Mouse (Mus musculus) embryonic stem cell, embryonic (primary cell): ENCODE data around the gene Luc7l3.

Experiments
- CTCF ChIA-PET, 4 experiments: fragments of 300-600 bp in 2 of 4; fragments of 350-600 bp in 2 of 4; sonication (Branson Sonifier 250); formaldehyde crosslinking; loops; one replicate each; lab custom pipeline; 2022; ENCODE audit warnings: inconsistent platforms in 2 of 4; lab: Charles Lee
- POLR2A ChIA-PET, 4 experiments: fragments of 300-600 bp in 2 of 4; fragments of 350-600 bp in 2 of 4; sonication (Branson Sonifier 250); formaldehyde crosslinking; loops; one replicate each; lab custom pipeline; 2022; ENCODE audit warnings: antibody characterized with exemption in 4 of 4, inconsistent platforms in 1 of 4; lab: Charles Lee

Luc7l3 gene

DNA sequence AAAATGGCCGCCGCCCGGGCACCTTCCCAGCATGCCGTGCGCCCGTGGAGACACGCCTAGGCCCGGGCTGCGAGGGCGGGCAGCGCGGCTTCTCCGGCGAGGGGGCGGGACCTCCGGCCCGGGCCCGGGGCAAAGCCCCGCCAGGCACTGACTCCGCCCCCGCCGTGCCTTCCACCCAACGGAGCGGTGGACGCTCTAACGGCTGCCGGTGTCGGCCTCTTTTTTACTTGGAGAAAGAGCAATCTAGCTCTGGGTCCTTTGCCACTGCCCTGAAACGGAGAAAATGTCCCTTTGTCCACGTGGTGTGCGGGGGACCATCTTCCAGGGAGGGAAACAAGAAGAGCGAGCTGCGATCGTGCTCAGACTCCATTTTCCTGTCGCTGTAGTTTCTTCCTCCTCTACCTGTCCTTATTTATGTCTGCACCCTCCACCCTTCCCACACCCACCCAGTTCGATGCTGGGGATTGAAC is at the start of gene Luc7l3:
Gene Luc7l3, minus strand, starts transcription at position 58 of the 470 bp plus-strand sequence.
- CTCF ChIA-PET = interaction anchor here in 1 of 4 experiments (0.5 kb wide), 1 partner anchor 206 kb away, joined by 3 read pairs; no protein-coding TSS in a partner anchor
- POLR2A ChIA-PET = interaction anchor here in 3 of 4 experiments (0.6 to 14.0 kb wide), 36 partner anchors 8 to 394 kb away, joined by 3 to 303 read pairs (median 4); partner anchors contain the start of genes Tob1 (in 3 of the 3) and Epn3 (in 1 of the 3)

DNA sequence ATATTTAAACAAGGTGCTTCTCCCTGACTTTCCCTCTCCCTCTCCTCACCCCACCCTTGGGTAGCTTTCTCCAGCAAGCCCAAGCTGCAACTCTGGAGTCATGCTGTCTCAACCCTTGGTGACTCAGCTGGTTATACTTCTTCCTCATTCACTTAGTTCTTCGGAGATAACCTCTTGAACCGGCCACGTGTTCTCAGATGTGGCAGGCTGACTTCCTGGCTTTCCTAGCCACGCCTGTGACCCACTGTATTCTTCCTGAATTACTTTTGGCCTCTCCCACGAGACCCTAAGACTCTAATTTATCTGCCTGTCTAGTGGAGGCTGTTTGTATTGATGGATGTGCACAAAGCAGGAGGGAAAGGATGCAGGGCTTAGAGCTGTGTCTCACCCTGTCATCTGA is 49.0 kb upstream of the Luc7l3 start:
- POLR2A ChIA-PET = interaction anchor here in 3 of 4 experiments (0.6 to 2.3 kb wide), 10 partner anchors 8 to 399 kb away, joined by 3 to 11 read pairs (median 4); partner anchors contain the start of genes Ankrd40 (in 1 of the 3) and Tob1 (in 1 of the 3)
- CTCF ChIA-PET = interaction anchor here (0.5 to 1.2 kb wide), 5 partner anchors 7 to 662 kb away, joined by 3 to 7 read pairs (median 4); partner anchors contain the start of gene Spata20 (in 1 of the 4)

DNA sequence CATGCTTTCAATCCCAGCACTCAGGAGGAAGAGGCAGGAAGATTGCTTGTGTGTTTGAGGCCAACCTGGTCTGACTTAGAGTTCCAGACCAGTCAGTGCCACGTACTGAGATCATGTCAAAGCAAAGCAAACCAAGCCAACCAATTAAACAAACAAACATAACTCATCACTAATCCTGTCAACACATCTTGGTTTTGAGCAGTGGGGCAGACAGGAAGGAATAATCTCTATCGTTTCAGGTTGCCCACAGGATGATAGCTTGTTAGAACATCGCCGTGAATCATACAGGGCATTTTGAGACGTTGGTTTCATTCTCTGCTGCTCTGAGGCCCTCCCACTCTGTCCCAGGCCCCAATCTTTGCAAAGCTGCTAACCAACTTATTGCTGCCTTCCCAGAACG is 48.2 kb upstream of the Luc7l3 start:
- ChIA-PET POLR2A (interaction anchor here in 1 of 4 experiments (0.6 to 1.3 kb wide), 2 partner anchors 76 to 398 kb away, joined by 3 read pairs; no protein-coding TSS in a partner anchor), CTCF (interaction anchor here in 1 of 4 experiments (1.2 kb wide), 1 partner anchor 116 kb away, joined by 4 read pairs; the partner anchor contains the start of gene Spata20)

- ChIA-PET POLR2A (no interaction called here), CTCF (interaction anchor here in 1 of 4 experiments (0.6 kb wide), 2 partner anchors 605 to 622 kb away, joined by 3 to 4 read pairs; no protein-coding TSS in a partner anchor)
These were observed 43.6 kb upstream of the Luc7l3 start for GRCm38 (mm10) chr11:94365340-94365739.

DNA sequence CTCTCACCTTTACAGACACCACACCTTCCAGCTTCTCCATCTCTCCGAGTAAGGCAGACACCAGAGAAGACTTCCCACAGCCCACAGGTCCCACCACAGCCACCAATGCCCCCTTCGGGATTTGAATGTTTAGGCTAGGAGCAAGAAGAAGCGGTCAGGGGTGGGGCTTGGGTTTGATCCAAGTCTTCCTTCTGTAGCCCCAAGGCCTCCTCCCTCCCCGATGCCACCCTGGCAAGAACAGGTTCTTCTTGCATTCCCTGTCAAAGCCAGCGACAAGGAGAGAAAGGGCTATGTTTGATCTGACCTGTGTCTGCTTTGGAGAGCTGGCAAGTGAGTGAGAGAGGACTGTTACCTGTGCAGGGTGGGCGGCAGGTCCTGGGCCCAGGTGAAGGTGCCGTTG is 41.9 kb upstream of the Luc7l3 start:
- ChIA-PET POLR2A (interaction anchor here in 1 of 4 experiments (2.0 kb wide), 1 partner anchor 8 kb away, joined by 11 read pairs; no protein-coding TSS in a partner anchor), CTCF (interaction anchor here in 3 of 4 experiments (0.6 to 0.9 kb wide), 4 partner anchors 7 to 167 kb away, joined by 3 to 10 read pairs (median 3); no protein-coding TSS in a partner anchor)

- ChIA-PET CTCF (no interaction called here), POLR2A (interaction anchor here in 1 of 4 experiments (2.0 kb wide), 1 partner anchor 10 kb away, joined by 11 read pairs; no protein-coding TSS in a partner anchor)
These were observed 40.3 kb upstream of the Luc7l3 start for GRCm38 (mm10) chr11:94362101-94362500.

- POLR2A ChIA-PET = interaction anchor here in 1 of 4 experiments (2.0 kb wide), 1 partner anchor 10 kb away, joined by 11 read pairs; no protein-coding TSS in a partner anchor
These were observed 39.5 kb upstream of the Luc7l3 start for GRCm38 (mm10) chr11:94361166-94361870.

DNA sequence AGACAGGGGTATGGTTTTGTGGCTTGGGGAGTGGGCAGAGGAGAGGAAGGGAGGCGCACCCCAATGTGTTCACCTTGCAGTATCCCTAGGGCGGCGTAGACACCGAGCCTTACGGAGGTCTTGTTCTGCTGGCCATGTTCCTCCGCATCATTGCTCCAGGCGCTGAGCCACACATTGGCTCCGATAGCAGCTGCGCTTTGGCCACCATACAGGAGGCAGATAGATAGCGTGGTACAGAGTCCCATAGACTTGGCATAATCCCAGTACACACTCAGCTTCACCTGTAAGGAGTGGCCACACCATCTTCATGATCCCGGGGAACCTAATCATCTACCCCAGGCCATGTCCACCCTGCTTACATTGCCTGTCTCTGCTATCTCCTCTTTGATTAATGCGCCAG is 37.4 kb upstream of the Luc7l3 start:
- ChIA-PET CTCF (interaction anchor here in 1 of 4 experiments (1.4 kb wide), 1 partner anchor 127 kb away, joined by 3 read pairs; the partner anchor contains the start of gene Spata20), POLR2A (interaction anchor here (0.5 to 1.8 kb wide), 9 partner anchors 8 to 191 kb away, joined by 3 to 7 read pairs (median 4); partner anchors contain the start of gene Ankrd40 (in 1 of the 4))

More at GRCm38 (mm10) chr11:94361166-94361870, 39.5 kb upstream of the Luc7l3 start:
- CTCF ChIA-PET = interaction anchor here in 1 of 4 experiments (0.6 kb wide), 1 partner anchor 49 kb away, joined by 3 read pairs; no protein-coding TSS in a partner anchor

DNA sequence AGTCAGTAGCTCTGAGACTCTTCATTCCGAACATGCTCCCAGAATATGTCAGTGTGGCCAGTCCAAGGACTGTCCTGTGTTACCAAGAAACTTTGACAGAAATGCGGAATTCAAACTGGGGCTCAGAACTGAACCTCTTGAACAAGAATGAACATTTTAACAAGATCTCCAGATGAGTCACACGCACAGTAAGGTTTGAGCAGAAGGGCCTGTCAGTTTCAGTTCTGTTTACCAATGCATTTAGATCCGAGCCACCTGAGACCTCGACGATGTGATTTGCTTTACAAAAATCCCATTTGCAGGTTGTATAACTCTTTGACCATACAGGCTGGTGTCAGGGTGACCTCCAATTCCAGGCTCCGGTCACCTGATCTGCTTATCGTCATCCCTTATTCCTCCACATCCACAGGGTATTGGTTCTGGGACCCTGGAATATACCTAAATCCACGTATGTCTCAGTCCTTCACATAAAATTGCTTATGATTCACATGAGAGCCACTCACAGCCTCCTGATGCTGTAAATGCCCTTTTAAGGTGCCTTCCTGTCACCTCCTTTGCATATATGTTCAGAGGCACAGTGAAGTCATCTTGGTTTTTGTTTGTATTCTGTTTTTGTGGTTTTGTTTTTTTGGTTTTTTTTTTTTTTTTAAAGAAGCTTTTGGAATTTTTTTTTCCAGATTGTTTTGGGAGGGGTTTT is 33.9 kb upstream of the Luc7l3 start:
- CTCF ChIA-PET = interaction anchor here in 2 of 4 experiments (0.5 to 0.6 kb wide), 2 partner anchors 637 to 648 kb away, joined by 5 to 6 read pairs; no protein-coding TSS in a partner anchor
- POLR2A ChIA-PET = no interaction called here

- ChIA-PET CTCF (interaction anchor here in 3 of 4 experiments (0.6 to 3.3 kb wide), 8 partner anchors 10 to 198 kb away, joined by 4 to 17 read pairs (median 8); partner anchors contain the start of genes Spata20 (in 2 of the 3) and Rsad1 (in 1 of the 3)), POLR2A (interaction anchor here in 3 of 4 experiments (0.6 to 3.2 kb wide), 17 partner anchors 8 to 1283 kb away, joined by 3 to 14 read pairs (median 4); partner anchors contain the start of genes Tob1 (in 2 of the 3), Abcc3 (in 1 of the 3) and Luc7l3 (in 1 of the 3))
These were observed 29.3 kb upstream of the Luc7l3 start for GRCm38 (mm10) chr11:94351094-94351493.

DNA sequence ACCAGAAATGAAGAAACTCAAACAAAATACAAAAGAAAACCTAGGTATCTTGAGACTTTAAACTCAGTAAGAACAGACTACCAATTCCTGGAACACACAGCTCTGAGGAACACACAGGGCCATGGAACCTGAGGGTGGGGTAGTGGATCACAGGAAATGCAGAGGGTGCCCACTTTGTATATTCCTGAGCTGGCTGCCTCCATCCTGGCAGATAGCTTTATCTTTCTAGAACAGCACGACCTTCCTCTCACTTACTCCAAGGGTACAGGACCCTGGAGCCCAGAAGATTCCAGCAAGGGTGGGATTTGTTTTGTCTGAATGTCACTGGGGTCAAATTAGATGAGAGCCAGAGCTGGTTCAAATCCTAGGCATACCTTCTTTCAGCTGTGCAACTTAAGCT is 28.5 kb upstream of the Luc7l3 start:
- POLR2A ChIA-PET = interaction anchor here in 2 of 4 experiments (0.7 to 3.2 kb wide), 17 partner anchors 9 to 283 kb away, joined by 3 to 14 read pairs (median 4); partner anchors contain the start of genes Abcc3 (in 2 of the 2), Tob1 (in 2 of the 2), Ankrd40 (in 1 of the 2) and Luc7l3 (in 1 of the 2)
- CTCF ChIA-PET = interaction anchor here in 3 of 4 experiments (0.6 to 3.3 kb wide), 14 partner anchors 9 to 430 kb away, joined by 3 to 17 read pairs (median 4); partner anchors contain the start of genes Spata20 (in 3 of the 3) and Rsad1 (in 1 of the 3)

GRCm38 (mm10) chr11:94349839-94350238 is 28.1 kb upstream of the Luc7l3 start:
- POLR2A ChIA-PET = interaction anchor here in 3 of 4 experiments (0.7 to 3.2 kb wide), 15 partner anchors 9 to 364 kb away, joined by 3 to 14 read pairs (median 4); partner anchors contain the start of genes Abcc3 (in 2 of the 3), Ankrd40 (in 1 of the 3), Luc7l3 (in 1 of the 3) and Spata20 (in 1 of the 3)
- CTCF ChIA-PET = interaction anchor here in 3 of 4 experiments (0.6 to 3.3 kb wide), 17 partner anchors 9 to 431 kb away, joined by 3 to 17 read pairs (median 5); partner anchors contain the start of genes Spata20 (in 3 of the 3) and Rsad1 (in 1 of the 3)

DNA sequence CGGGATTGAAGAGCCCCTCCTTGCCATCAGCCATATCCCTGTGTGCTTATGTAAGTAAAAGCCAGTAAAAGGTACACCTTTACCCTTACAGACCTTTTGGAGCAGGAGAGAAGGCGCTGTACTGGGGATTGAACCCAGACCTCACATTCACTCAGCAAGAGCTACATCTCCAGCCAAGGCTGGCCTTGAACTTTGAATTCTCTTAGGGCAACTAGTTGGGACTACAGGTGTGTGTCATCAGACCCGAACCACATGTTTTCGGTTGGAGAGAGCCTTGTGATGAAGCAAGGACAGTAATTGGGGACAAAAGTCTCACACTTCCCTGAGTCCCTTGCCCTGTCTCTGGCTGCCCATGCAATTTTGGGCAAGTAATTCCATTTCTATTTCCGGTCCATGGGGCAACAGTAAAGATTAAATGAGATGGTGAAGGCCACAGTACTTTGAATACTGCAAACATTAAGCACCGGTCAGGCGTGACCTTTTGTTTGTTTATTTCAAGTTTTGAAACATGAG is 25.3 kb upstream of the Luc7l3 start:
- CTCF ChIA-PET = interaction anchor here in 1 of 4 experiments (0.6 kb wide), 1 partner anchor 17 kb away, joined by 3 read pairs; no protein-coding TSS in a partner anchor
- POLR2A ChIA-PET = interaction anchor here in 1 of 4 experiments (0.5 to 1.2 kb wide), 3 partner anchors 20 to 52 kb away, joined by 3 to 4 read pairs (median 3); partner anchors contain the start of gene Ankrd40

DNA sequence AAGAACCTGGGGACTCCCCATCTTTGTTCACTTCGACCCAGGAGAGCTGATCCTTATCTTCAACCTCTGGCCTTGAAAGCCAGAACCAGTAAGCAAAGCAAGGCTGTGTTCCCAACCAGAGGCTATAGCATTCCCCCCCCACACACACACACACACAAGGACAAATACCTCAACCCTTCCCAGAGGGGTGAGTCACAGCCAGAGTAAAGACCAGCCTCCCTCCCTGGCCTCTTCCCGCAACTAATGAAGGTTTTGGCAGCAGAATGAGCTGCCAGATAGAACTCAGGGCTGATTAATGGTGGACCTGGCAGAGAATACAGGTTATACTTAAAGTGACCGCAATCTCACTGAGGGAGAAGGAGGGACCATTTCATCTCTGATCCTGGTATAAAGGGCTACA is 24.8 kb upstream of the Luc7l3 start:
- POLR2A ChIA-PET = interaction anchor here in 1 of 4 experiments (0.6 to 1.6 kb wide), 4 partner anchors 12 to 305 kb away, joined by 3 to 4 read pairs (median 3); partner anchors contain the start of gene Ankrd40
- CTCF ChIA-PET = no interaction called here

- CTCF ChIA-PET = interaction anchor here in 1 of 4 experiments (0.5 kb wide), 1 partner anchor 61 kb away, joined by 9 read pairs; no protein-coding TSS in a partner anchor
- POLR2A ChIA-PET = interaction anchor here in 2 of 4 experiments (0.6 to 1.6 kb wide), 5 partner anchors 13 to 304 kb away, joined by 3 to 4 read pairs (median 3); partner anchors contain the start of gene Ankrd40 (in 1 of the 2)
These were observed 24.1 kb upstream of the Luc7l3 start for GRCm38 (mm10) chr11:94345926-94346325.

DNA sequence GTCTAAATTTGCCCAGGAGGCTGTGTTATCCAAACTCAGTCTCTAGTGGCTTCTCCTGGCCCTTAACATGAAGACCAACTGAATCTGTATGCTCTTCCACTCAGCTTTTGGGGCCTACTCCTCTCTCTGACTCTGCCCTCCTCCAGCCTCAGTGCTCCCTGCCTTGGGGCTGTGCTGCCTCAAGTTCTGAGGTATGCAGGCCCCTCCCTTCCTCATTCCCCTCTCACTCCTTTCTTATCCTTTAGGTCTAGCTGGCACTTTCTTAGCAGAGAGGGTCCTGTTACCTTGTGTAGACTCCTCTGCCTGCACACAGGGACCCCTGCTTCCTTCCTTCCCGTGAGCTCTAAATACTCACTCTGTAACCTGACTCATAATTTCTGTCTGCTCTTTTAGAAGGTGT is 22.7 kb upstream of the Luc7l3 start:
- ChIA-PET CTCF (interaction anchor here in 2 of 4 experiments (0.6 to 2.2 kb wide), 3 partner anchors 24 to 155 kb away, joined by 3 to 8 read pairs (median 4); partner anchors contain the start of genes Epn3 (in 1 of the 2) and Spata20 (in 1 of the 2)), POLR2A (interaction anchor here in 2 of 4 experiments (0.6 to 2.0 kb wide), 3 partner anchors 15 to 107 kb away, joined by 3 to 5 read pairs (median 4); partner anchors contain the start of gene Ankrd40 (in 1 of the 2))
